Mouse (Mus musculus): ENCODE results near the gene Ticrr. TPM values are rescaled to one million over a fixed set of nuclear protein-coding genes. Genes with fewer than 3 reads are reported as not detected.

Ticrr gene
- polyA plus RNA-seq, 1 experiment from 2014 or later, result 7.4 TPM

DNA sequence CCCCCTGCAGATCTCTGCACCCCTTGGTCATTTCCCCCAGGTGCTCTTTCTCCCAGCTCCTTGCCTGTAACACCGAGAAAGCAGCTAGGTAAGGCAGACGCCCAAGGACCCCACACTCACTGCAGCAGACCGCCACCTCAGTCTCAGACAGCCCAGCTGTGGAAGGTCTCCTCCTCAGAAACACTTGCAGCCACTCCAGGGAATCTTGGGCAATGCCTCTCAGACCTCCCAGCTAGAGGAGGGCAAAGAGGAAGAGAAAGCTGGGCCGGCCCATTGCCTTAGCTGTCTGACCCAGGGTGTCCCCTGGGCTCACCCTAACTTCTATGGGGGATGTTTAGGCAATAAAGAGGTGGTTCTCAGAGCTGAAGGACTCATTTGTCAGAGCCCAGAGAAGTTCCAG lies 72.6 kb downstream of the Ticrr start, which contains the start of gene Plin1:
Gene Plin1, minus strand, starts transcription at position 282 of the 400 bp plus-strand sequence.
- no peak within 1 kb of the TSS for H3K27ac ChIP-seq (replicated peaks; ENCODE audit: low read depth, low read length)
- H3K9ac ChIP-seq (ENCODE audit: low read depth, low read length), result no peak within 1 kb of the TSS
- peaks cover 10% of the 10 kb centered on the region; the same call in 1 of the 2 replicates for H3K36me3 ChIP-seq (ENCODE audit: control insufficient read depth, insufficient read depth, low read length)
- no peak for DNase-seq (ENCODE audit: low spot score)
- H3K27me3 ChIP-seq (replicated peaks; ENCODE audit: control insufficient read depth, insufficient read depth, low read length), result no peaks in the 10 kb centered on the region
- WGBS, result 55% methylated on average over 4 of the region's 4 CpGs
- H3K4me1 ChIP-seq (ENCODE audit: control insufficient read depth, insufficient read depth, low read length), result no peaks in the 10 kb centered on the region
- no peak within 1 kb of the TSS for H3K4me2 ChIP-seq (ENCODE audit: low read depth, low read length)
- H3K4me3 ChIP-seq (ENCODE audit: low read depth, low read length), result no peak within 1 kb of the TSS
- ATAC-seq (ENCODE audit: low read depth), result no peak
- no peaks in the 10 kb centered on the region for H3K9me3 ChIP-seq (ENCODE audit: control insufficient read depth, low read length)

DNA sequence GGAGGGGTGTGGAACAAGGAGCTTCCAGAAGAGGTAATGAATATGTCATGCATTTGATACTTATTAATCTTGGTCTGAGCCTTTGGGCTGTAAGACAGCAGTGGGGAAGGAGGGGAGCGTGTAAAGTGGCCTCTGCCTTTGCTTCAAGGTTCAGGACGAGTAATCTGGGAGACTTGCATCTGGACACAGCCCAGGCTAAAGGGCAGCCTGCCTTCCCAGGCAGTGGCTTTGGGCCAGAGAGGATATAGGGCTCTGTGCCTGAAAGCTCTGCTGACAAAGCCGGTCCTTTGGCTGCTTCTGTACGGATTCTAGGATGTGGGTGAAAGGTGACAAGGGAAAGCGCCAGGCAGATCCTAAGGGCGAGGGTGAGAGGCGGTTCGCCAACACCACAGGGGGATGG lies 74.6 kb downstream of the Ticrr start:
- Histone ChIP-seq H3K9me3 (ENCODE audit: control insufficient read depth, low read length) (no peaks in the 10 kb centered on the region), H3K27me3 (replicated peaks; ENCODE audit: control insufficient read depth, insufficient read depth, low read length) (no peaks in the 10 kb centered on the region), H3K4me2 (ENCODE audit: low read depth, low read length) (no peak overlapping the region), H3K36me3 (ENCODE audit: control insufficient read depth, insufficient read depth, low read length) (peaks cover 10% of the 10 kb centered on the region; the same call in 1 of the 2 replicates), H3K9ac (ENCODE audit: low read depth, low read length) (no peak overlapping the region), H3K4me3 (ENCODE audit: low read depth, low read length) (no peak overlapping the region), H3K27ac (replicated peaks; ENCODE audit: low read depth, low read length) (no peak overlapping the region), H3K4me1 (ENCODE audit: control insufficient read depth, insufficient read depth, low read length) (no peaks in the 10 kb centered on the region)
- ATAC-seq (ENCODE audit: low read depth), result no peak
- 84% methylated on average over 8 of the region's 8 CpGs for WGBS
- DNase-seq (ENCODE audit: low spot score), result no peak

DNA sequence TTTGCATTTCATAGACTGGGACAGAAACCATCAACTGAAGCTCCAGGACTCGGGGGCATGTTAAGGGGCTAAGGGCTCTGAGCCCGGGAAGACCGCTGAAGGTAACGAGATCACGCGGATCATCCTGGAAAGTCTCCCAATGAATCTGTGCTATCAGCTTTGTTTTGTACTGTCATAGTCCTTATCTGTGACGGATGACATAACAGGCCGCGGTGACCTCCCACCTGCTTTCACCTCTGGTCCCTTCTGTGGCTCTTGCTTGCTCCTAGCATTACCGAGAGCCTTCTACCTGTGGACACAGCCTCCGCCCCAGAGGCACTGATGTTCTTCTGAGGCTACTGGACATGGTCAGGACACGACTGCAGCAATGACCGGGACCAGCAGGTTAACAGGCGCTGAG lies 76.5 kb downstream of the Ticrr start:
- ATAC-seq (ENCODE audit: low read depth) (no peak), DNase-seq (ENCODE audit: low spot score) (no peak)
- no peaks in the 10 kb centered on the region for H3K4me1 ChIP-seq (ENCODE audit: control insufficient read depth, insufficient read depth, low read length)
- no peaks in the 10 kb centered on the region for H3K9me3 ChIP-seq (ENCODE audit: control insufficient read depth, low read length)
- H3K27me3 ChIP-seq (replicated peaks; ENCODE audit: control insufficient read depth, insufficient read depth, low read length), result no peaks in the 10 kb centered on the region
- WGBS, result 92% methylated on average over 14 of the region's 14 CpGs
- H3K4me2 ChIP-seq (ENCODE audit: low read depth, low read length), result no peak overlapping the region
- no peak overlapping the region for H3K9ac ChIP-seq (ENCODE audit: low read depth, low read length)
- H3K27ac ChIP-seq (replicated peaks; ENCODE audit: low read depth, low read length), result no peak overlapping the region
- peaks cover 10% of the 10 kb centered on the region; the same call in 1 of the 2 replicates for H3K36me3 ChIP-seq (ENCODE audit: control insufficient read depth, insufficient read depth, low read length)
- no peak overlapping the region for H3K4me3 ChIP-seq (ENCODE audit: low read depth, low read length)

DNA sequence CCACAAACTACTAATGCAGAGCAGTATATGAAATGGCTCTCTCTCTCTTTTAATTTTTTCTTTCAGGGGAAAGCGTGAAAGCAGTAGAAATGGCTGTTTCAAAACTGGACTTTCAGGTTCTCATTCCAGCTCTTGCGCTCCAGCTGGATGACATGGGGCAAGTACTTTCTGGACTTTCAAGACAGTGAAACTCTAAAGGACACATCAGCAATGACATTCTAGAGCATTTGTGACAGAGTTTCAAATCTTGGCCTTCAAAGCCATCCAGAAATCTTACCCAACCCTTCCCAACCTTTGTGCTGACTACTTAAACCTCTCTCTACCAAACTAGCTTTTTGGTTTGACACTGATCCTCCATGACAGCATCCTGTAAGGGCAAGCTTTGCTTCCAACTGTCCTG lies 78.9 kb downstream of the Ticrr start:
- ATAC-seq (ENCODE audit: low read depth), result no peak
- H3K4me2 ChIP-seq (ENCODE audit: low read depth, low read length), result no peak overlapping the region
- no peak overlapping the region for H3K9ac ChIP-seq (ENCODE audit: low read depth, low read length)
- no peak overlapping the region for H3K4me3 ChIP-seq (ENCODE audit: low read depth, low read length)
- peaks cover 10% of the 10 kb centered on the region; the same call in 1 of the 2 replicates for H3K36me3 ChIP-seq (ENCODE audit: control insufficient read depth, insufficient read depth, low read length)
- no peak overlapping the region for H3K27ac ChIP-seq (replicated peaks; ENCODE audit: low read depth, low read length)
- no peaks in the 10 kb centered on the region for H3K27me3 ChIP-seq (replicated peaks; ENCODE audit: control insufficient read depth, insufficient read depth, low read length)
- no peak for DNase-seq (ENCODE audit: low spot score)
- H3K4me1 ChIP-seq (ENCODE audit: control insufficient read depth, insufficient read depth, low read length), result no peaks in the 10 kb centered on the region
- 83% methylated on average over 2 of the region's 2 CpGs for WGBS
- no peaks in the 10 kb centered on the region for H3K9me3 ChIP-seq (ENCODE audit: control insufficient read depth, low read length)

DNA sequence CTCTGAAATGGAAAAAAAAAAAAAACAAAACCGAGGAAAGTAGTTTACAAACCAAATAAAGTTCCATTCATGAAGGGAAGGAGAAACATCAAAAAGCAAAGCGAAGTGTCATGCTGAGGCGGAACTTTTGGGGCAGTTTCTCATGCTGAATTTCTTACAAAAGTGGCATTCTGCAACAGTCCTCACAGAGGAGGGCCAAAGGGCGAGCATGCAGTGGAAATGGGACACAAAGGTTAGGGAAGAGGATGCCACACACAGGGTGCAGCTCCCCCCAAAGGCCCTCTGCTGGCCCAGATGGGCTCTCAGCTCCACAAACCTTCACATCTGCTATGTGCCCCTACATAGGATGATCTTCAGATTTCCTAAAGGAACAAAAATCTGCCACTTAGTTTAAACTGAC lies 80.3 kb downstream of the Ticrr start:
- no peak overlapping the region for H3K9ac ChIP-seq (ENCODE audit: low read depth, low read length)
- H3K4me1 ChIP-seq (ENCODE audit: control insufficient read depth, insufficient read depth, low read length), result no peaks in the 10 kb centered on the region
- H3K27ac ChIP-seq (replicated peaks; ENCODE audit: low read depth, low read length), result no peak overlapping the region
- H3K27me3 ChIP-seq (replicated peaks; ENCODE audit: control insufficient read depth, insufficient read depth, low read length), result no peaks in the 10 kb centered on the region
- no peak overlapping the region for H3K4me3 ChIP-seq (ENCODE audit: low read depth, low read length)
- H3K4me2 ChIP-seq (ENCODE audit: low read depth, low read length), result no peak overlapping the region
- WGBS, result 76% methylated on average over 4 of the region's 4 CpGs
- peaks cover 10% of the 10 kb centered on the region; the same call in 1 of the 2 replicates for H3K36me3 ChIP-seq (ENCODE audit: control insufficient read depth, insufficient read depth, low read length)
- ATAC-seq (ENCODE audit: low read depth) (no peak), DNase-seq (ENCODE audit: low spot score) (no peak)
- H3K9me3 ChIP-seq (ENCODE audit: control insufficient read depth, low read length), result no peaks in the 10 kb centered on the region

DNA sequence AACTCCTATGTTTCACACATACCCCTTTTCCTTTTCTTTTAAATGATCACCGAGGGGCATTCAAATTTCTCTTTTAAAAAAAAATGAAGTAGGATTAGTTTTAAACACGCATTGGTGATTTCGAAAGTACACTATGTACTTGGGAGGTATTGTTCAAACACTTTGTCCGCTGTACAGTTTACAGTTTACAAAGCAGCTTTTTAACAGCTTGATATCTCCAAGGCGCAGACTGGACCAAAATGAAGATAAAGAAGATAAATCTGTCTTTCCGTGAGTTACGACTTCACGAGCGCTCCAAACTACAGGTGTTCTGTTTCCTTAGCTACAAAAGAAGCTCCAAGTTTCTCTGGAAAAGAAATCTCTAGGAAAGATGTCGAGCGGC lies 82.3 kb downstream of the Ticrr start:
- peak overlapping the region; percentile 65 for H3K9ac ChIP-seq (ENCODE audit: low read depth, low read length)
- no peaks in the 10 kb centered on the region; the same call in 1 of the 2 replicates for H3K36me3 ChIP-seq (ENCODE audit: control insufficient read depth, insufficient read depth, low read length)
- H3K4me3 ChIP-seq (ENCODE audit: low read depth, low read length), result peak overlapping the region; percentile 56
- no peaks in the 10 kb centered on the region for H3K27me3 ChIP-seq (replicated peaks; ENCODE audit: control insufficient read depth, insufficient read depth, low read length)
- WGBS, result 20% methylated on average over 11 of the region's 11 CpGs
- ATAC-seq (ENCODE audit: low read depth), result no peak
- H3K27ac ChIP-seq (replicated peaks; ENCODE audit: low read depth, low read length), result no peak overlapping the region
- DNase-seq (ENCODE audit: low spot score), result no peak
- H3K9me3 ChIP-seq (ENCODE audit: control insufficient read depth, low read length), result no peaks in the 10 kb centered on the region
- H3K4me1 ChIP-seq (ENCODE audit: control insufficient read depth, insufficient read depth, low read length), result no peaks in the 10 kb centered on the region
- peak overlapping the region; percentile 81 for H3K4me2 ChIP-seq (ENCODE audit: low read depth, low read length)

DNA sequence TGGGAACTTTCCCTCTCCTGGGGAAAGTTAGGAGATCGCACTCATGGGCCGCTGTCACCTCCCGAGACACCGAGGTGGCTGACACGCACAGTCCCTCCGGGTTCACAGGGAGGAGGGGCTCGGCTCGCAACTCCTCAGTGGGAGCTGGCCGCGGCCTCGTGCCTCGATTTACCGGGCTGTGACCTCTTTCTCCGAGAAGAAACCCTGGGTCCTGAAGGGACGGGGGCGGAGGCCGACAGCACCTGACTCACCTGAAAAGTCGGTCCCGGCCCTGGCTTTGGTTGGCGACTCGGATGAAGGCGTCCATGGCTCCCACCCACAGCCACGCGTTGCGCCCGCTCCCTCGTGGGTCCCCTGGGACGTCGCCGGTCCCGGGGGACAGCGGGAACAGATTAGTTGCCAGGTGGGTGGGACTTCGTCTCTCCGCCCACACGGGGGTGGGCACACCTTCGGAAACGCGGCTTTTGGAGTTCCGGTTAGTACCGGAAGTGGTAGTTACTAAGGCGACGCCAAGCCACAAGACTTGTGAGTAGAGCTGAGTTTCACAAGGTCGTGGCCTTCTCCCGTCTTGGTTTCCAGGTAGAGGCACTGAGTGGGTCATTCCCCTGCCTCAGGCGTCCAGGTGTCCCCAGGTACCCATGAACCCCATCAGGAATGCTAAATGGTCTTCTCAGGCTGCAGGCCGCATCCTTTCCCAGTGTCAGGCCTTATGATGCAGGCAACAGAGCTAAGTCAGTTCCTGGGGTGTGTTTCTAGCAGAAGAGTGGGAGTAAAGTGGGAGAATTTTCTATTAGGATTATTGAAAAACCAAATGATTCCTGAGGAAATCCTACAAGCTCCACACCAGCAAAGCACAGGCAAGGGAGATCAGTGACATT lies 82.9 kb downstream of the Ticrr start, which contains the start of the genes Pex11a and Wdr93:
Gene Pex11a, minus strand, starts transcription at position 473 of the 878 bp plus-strand sequence.
Gene Wdr93, plus strand, starts transcription at position 505 of the 878 bp plus-strand sequence.
- ATAC-seq (ENCODE audit: low read depth) (peak; percentile 85), DNase-seq (ENCODE audit: low spot score) (peak; percentile 95)
- Histone ChIP-seq H3K4me1 (ENCODE audit: control insufficient read depth, insufficient read depth, low read length) (no peaks in the 10 kb centered on the region), H3K4me2 (ENCODE audit: low read depth, low read length) (peak within 1 kb of the TSS; percentile 81), H3K27ac (replicated peaks; ENCODE audit: low read depth, low read length) (no peak within 1 kb of the TSS), H3K9me3 (ENCODE audit: control insufficient read depth, low read length) (no peaks in the 10 kb centered on the region), H3K4me3 (ENCODE audit: low read depth, low read length) (peak within 1 kb of the TSS; percentile 56), H3K27me3 (replicated peaks; ENCODE audit: control insufficient read depth, insufficient read depth, low read length) (no peaks in the 10 kb centered on the region), H3K36me3 (ENCODE audit: control insufficient read depth, insufficient read depth, low read length) (no peaks in the 10 kb centered on the region; the same call in 1 of the 2 replicates), H3K9ac (ENCODE audit: low read depth, low read length) (peak within 1 kb of the TSS; percentile 65)
- WGBS, result 6% methylated on average over 22 of the region's 46 CpGs

DNA sequence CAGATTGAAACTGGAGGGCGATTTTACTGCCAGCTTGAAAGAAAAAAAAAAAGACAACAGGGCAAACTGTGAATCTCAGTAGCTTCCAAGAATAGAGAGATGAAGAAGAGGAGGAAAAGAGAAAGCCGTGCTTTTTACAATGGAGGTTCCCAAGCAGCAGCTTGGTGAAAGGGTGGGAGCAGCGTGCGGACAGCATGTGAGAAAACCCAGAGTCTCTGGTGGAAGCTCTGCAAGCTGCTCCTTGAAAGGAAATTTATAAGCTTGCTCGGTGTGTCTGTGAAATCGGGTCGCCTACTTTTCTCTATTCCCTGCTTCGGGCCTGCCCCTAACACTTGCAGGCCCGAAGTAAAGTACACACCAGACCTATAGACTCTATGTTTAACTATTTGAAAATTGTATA lies 84.1 kb downstream of the Ticrr start:
- DNase-seq (ENCODE audit: low spot score) (no peak), ATAC-seq (ENCODE audit: low read depth) (no peak)
- Histone ChIP-seq H3K4me1 (ENCODE audit: control insufficient read depth, insufficient read depth, low read length) (no peaks in the 10 kb centered on the region), H3K27me3 (replicated peaks; ENCODE audit: control insufficient read depth, insufficient read depth, low read length) (no peaks in the 10 kb centered on the region), H3K36me3 (ENCODE audit: control insufficient read depth, insufficient read depth, low read length) (no peaks in the 10 kb centered on the region), H3K9ac (ENCODE audit: low read depth, low read length) (no peak overlapping the region), H3K4me2 (ENCODE audit: low read depth, low read length) (no peak overlapping the region), H3K27ac (replicated peaks; ENCODE audit: low read depth, low read length) (no peak overlapping the region), H3K4me3 (ENCODE audit: low read depth, low read length) (no peak overlapping the region), H3K9me3 (ENCODE audit: control insufficient read depth, low read length) (no peaks in the 10 kb centered on the region)
- WGBS, result 94% methylated on average over 9 of the region's 9 CpGs
